Mouse (Mus musculus) heart, postnatal 0 days (tissue): ENCODE results near the gene Pex14.

Experiments used
- CTCF ChIP-seq: IDR thresholded peaks from 2 replicates; pipeline ENCODE4 v1.5.1; 2016; ENCODE audit warnings: antibody characterized with exemption, control low read depth, low read depth
- EP300 ChIP-seq: IDR thresholded peaks from 2 replicates; pipeline ENCODE4 v1.6.1; 2016; ENCODE audit warnings: antibody characterized with exemption, low read depth

DNA sequence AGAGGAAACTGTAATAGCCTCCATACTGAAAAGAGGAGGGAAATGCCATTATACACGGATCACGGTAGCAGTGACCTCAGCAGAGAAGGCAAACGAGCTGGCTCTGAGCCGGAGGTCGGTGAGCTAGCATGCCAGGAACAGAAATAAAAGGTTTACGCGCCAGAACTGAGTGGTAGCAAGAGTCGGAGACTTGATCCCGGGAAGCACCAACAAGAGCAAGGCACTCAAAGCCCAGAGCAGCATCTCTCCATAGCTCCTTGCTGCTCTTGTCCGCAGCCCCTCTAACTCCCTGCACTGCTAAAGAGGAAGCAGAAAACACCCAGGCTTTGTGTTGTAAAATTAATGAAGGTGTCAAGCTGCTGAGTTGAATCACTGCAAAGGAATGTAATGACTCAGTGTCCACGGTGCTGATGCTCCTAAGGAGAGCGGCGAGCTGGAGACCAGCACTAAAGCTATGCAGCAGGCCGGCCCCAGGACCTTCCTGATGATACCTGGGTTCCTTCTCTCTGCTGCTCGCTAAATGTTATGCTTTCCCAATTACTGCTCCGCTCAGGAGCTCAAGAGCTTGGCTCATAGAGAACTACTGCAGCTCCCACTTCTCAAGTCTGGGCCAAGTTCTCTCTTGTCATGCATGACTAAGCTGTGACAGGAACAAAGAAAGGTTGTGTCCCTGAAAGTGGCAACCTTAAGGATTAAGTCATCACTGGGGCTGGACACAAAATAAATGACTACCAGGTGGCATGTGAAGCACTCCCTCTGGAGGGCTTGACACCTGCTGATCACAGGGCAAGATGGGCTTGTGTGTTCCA lies 50.1 kb downstream of the Pex14 start:
- TF ChIP-seq CTCF (no peak), EP300 (no peak)
